Mouse (Mus musculus) hindbrain, embryonic 13.5 days (tissue): ENCODE measurements around the gene Actrt3. TPM values are rescaled to one million over a fixed set of nuclear protein-coding genes. Genes with fewer than 3 reads are reported as not detected.
"Not testable (repeated sequence)": the region's sequence is repeated elsewhere in the genome, so short reads cannot be mapped to it uniquely, and the experiment has no call there.

Experiments
- ATAC-seq: fragments of 200-750 bp; cut with Nextera tagmentation; 2 replicates; pipeline ENCODE4 v1.8.0; 2017; ENCODE audit warnings: moderate TSS enrichment; ENCODE audit not compliant: low FRiP score
- H3K27ac ChIP-seq: fragments of 300-500 bp; sonication (generic); 2 replicates; pipeline ENCODE4 v1.5.1; 2015; ENCODE audit warnings: inconsistent platforms, mild to moderate bottlenecking, moderate library complexity
- H3K27me3 ChIP-seq: fragments of 300-500 bp; sonication (generic); 2 replicates; pipeline ENCODE4 v1.6.1; 2015; ENCODE audit warnings: mild to moderate bottlenecking, inconsistent platforms
- H3K36me3 ChIP-seq: fragments of 300-500 bp; sonication (generic); 2 replicates; pipeline ENCODE4 v1.6.1; 2015; ENCODE audit warnings: mild to moderate bottlenecking, inconsistent platforms
- H3K4me1 ChIP-seq: fragments of 300-500 bp; sonication (generic); replicated peaks from 2 replicates; pipeline ENCODE4 v1.6.1; 2015; ENCODE audit warnings: inconsistent platforms
- H3K4me2 ChIP-seq: fragments of 300-500 bp; sonication (generic); 2 replicates; pipeline ENCODE4 v1.6.1; 2015; ENCODE audit warnings: inconsistent platforms, mild to moderate bottlenecking, moderate library complexity
- H3K4me3 ChIP-seq: fragments of 300-500 bp; sonication (generic); 2 replicates; pipeline ENCODE4 v1.5.1; 2015; ENCODE audit warnings: mild to moderate bottlenecking, inconsistent platforms
- H3K9ac ChIP-seq: fragments of 300-500 bp; sonication (generic); 2 replicates; pipeline ENCODE4 v1.6.1; 2015; ENCODE audit warnings: mild to moderate bottlenecking, inconsistent platforms
- H3K9me3 ChIP-seq: fragments of 300-500 bp; sonication (generic); 2 replicates; pipeline ENCODE4 v1.6.1; 2016; ENCODE audit warnings: inconsistent platforms
- WGBS: fragments of 180-500 bp; shearing (Covaris S2); methylation state at CpG from one replicate; pipeline ENCODE4 v1.1.7; 2015; 5-methylcytosine and 5-hydroxymethylcytosine counted together
- polyA plus RNA-seq: library from polyadenylated mRNA; unstranded; fragments of >200 nt; fragmentation: Nextera tagmentation; extraction: Ambion mirVana; gene quantifications from 2 replicates; pipeline ENCODE4 v1.2.1, GENCODE M21; 2015

Actrt3 gene
- polyA plus RNA-seq, 1 experiment from 2014 or later = 0.25 TPM

GRCm38 (mm10) chr3:30602065-30602739 lies 2.5 kb upstream of the Actrt3 start, which contains the start of gene Mynn:
TSS of gene Mynn (plus strand) at chr3:30602065.
- H3K4me2 ChIP-seq = peak within 1 kb of the TSS; percentile 76
- peak within 1 kb of the TSS; percentile 84 for H3K9ac ChIP-seq
- peak within 1 kb of the TSS; percentile 97 for H3K27ac ChIP-seq
- no peaks in the 10 kb centered on the region for H3K9me3 ChIP-seq
- ATAC-seq = peak; percentile 96
- H3K36me3 ChIP-seq = peaks cover 20% of the 10 kb centered on the region
- H3K4me3 ChIP-seq = peak within 1 kb of the TSS; percentile 92
- H3K27me3 ChIP-seq = peaks cover 13% of the 10 kb centered on the region
- under 1% methylated on average over 40 of the region's 40 CpGs for WGBS
- peaks cover 36% of the 10 kb centered on the region for H3K4me1 ChIP-seq

- Histone ChIP-seq H3K27ac (peak overlapping the region; percentile 97), H3K27me3 (peaks cover 17% of the 10 kb centered on the region), H3K36me3 (peaks cover 17% of the 10 kb centered on the region), H3K4me3 (peak overlapping the region; percentile 92), H3K4me1 (peaks cover 36% of the 10 kb centered on the region), H3K9ac (peak overlapping the region; percentile 84), H3K4me2 (peak overlapping the region; percentile 76), H3K9me3 (no peaks in the 10 kb centered on the region)
- 2% methylated on average over 13 of the region's 13 CpGs for WGBS
- ATAC-seq = no peak
These were observed 1.9 kb upstream of the Actrt3 start for GRCm38 (mm10) chr3:30601610-30602064.

GRCm38 (mm10) chr3:30601175-30601574 lies 1.4 kb upstream of the Actrt3 start:
- under 1% methylated on average over 17 of the region's 17 CpGs for WGBS
- Histone ChIP-seq H3K4me1 (peaks cover 33% of the 10 kb centered on the region), H3K9me3 (no peaks in the 10 kb centered on the region), H3K4me2 (peak overlapping the region; percentile 76), H3K36me3 (peaks cover 13% of the 10 kb centered on the region), H3K27me3 (peaks cover 21% of the 10 kb centered on the region), H3K4me3 (peak overlapping the region; percentile 92), H3K9ac (no peak overlapping the region), H3K27ac (peak overlapping the region; percentile 74)
- ATAC-seq = peak; percentile 12; the same call in 1 of the 2 replicates

- H3K4me2 ChIP-seq = peak overlapping the region; percentile 76
- H3K36me3 ChIP-seq = peaks cover 10% of the 10 kb centered on the region
- ATAC-seq = no peak
- peaks cover 21% of the 10 kb centered on the region for H3K27me3 ChIP-seq
- 0% methylated on average over 14 of the region's 14 CpGs for WGBS
- no peaks in the 10 kb centered on the region for H3K9me3 ChIP-seq
- peak overlapping the region; percentile 56 for H3K9ac ChIP-seq
- H3K4me1 ChIP-seq = peaks cover 37% of the 10 kb centered on the region
- H3K4me3 ChIP-seq = peak overlapping the region; percentile 92
- H3K27ac ChIP-seq = peak overlapping the region; percentile 61
These were observed 978 bp upstream of the Actrt3 start for GRCm38 (mm10) chr3:30600717-30601116.

GRCm38 (mm10) chr3:30597271-30597670 lies 2.5 kb downstream of the Actrt3 start:
- H3K27me3 ChIP-seq = peaks cover 21% of the 10 kb centered on the region
- H3K4me2 ChIP-seq = no peak overlapping the region
- no peak overlapping the region for H3K27ac ChIP-seq
- 88% methylated on average over 7 of the region's 7 CpGs for WGBS
- no peak overlapping the region for H3K4me3 ChIP-seq
- H3K9me3 ChIP-seq = no peaks in the 10 kb centered on the region
- H3K4me1 ChIP-seq = peaks cover 15% of the 10 kb centered on the region
- H3K9ac ChIP-seq = no peak overlapping the region
- H3K36me3 ChIP-seq = no peaks in the 10 kb centered on the region
- no peak for ATAC-seq

DNA sequence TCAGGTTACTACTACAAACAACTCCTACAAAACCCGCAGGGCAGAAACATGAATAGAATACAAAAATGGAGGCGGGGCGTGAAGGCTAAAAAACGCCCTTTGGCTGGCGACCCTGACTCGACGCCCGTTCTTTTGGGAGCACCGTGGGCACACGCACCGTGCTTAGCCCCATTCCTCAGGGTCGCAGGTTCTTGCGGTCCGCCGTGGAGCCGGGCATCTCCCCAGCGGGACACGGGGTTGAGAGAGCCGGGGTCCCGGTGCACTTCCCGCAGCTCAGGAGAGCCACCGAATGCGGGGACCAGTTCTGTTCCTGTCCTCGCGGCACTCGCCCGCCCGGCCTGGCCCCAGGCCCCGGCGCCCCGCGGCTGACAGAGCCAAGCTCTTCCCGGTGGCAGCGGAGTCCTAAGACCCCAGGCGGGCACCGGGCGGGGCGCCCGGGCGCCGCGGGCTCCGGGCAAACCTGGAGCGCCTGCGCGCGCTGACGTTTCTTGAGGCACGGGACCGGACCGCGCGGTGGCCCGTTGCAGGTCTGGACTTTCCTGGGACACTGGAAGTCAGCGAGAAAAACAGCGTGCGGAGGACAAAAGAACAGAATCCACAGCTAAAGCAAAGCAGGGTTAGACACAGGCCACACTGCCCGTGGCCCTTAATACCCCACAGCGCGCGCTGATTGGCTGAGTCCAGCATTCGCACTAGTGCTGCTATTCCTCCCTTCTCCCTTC lies 4.5 kb downstream of the Actrt3 start:
- Histone ChIP-seq H3K9ac (peak overlapping the region; percentile 88), H3K9me3 (no peaks in the 10 kb centered on the region), H3K4me2 (peak overlapping the region; percentile 67), H3K36me3 (no peaks in the 10 kb centered on the region), H3K4me1 (peaks cover 15% of the 10 kb centered on the region), H3K27me3 (peaks cover 21% of the 10 kb centered on the region), H3K4me3 (peak overlapping the region; percentile 75), H3K27ac (peak overlapping the region; percentile 84)
- peak; percentile 77 for ATAC-seq
- WGBS = under 1% methylated on average over 53 of the region's 62 CpGs

DNA sequence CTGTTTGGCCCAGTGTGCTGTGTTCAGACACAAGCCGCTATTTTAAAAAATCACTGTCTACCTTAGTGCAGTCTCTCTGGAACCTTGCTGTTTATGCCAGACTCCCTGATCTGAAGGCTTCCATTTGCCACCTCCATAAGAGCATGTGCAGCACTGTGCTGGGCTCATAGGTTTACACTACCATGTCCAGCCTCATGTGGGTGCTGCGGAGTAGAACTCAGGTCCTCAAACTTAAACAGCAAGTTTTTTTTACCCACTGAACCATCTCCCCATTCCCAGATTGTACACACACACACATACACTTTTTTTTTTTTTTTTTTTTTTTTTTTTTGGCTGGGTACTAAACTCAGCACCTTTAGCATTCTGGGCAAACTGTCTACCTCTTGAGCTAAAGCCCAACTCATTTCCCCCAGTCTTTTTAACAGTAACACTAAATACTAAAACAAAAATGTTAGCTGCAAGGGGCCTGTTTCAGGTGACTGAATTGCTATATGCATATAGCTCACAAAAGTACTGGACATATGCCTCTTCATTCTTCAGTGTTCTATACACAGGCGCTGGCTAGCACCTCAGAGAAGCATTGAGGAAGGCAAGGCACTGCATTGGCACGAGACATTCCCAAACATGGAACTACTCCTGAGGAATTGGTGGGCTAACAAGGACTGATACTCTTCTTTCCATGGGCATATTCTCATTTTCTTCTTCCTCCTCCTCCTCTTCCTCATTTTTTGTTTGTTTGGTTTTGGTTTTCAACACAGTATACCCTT lies 5.8 kb downstream of the Actrt3 start:
- ATAC-seq = no peak
- H3K9me3 ChIP-seq = no peaks in the 10 kb centered on the region
- peaks cover 21% of the 10 kb centered on the region for H3K27me3 ChIP-seq
- no peak overlapping the region for H3K9ac ChIP-seq
- no peak overlapping the region for H3K4me3 ChIP-seq
- peaks cover 5% of the 10 kb centered on the region; the same call in 1 of the 2 replicates for H3K4me1 ChIP-seq
- no peaks in the 10 kb centered on the region for H3K36me3 ChIP-seq
- no peak overlapping the region for H3K27ac ChIP-seq
- 83% methylated on average over 4 of the region's 4 CpGs for WGBS
- H3K4me2 ChIP-seq = no peak overlapping the region

DNA sequence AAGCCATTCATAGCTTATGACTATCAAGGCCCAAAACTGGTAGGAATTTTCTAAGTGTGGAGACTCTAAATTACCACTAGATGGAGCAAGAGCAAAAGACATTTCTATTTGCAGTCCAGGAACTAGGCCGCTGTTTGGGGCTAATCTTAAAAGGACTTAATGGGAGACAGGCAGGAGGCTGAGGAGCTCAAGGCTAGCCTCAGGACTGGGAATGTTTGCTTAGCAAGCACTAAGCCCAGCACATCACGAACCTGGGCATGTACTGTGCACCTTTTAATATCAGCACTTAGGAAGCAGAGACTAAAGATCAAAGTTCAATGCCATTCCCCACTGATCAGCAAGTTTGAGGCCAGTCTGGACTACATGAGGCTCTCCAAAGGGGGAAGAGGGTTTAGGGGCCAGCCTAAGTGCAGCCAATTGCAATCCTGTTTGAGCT lies 7.3 kb downstream of the Actrt3 start:
- H3K4me3 ChIP-seq = no peak overlapping the region
- WGBS = 0% methylated on average over 2 of the region's 2 CpGs
- peaks cover 10% of the 10 kb centered on the region; the same call in 1 of the 2 replicates for H3K27me3 ChIP-seq
- no peak overlapping the region for H3K9ac ChIP-seq
- peaks cover 5% of the 10 kb centered on the region; the same call in 1 of the 2 replicates for H3K4me1 ChIP-seq
- H3K9me3 ChIP-seq = no peaks in the 10 kb centered on the region
- H3K27ac ChIP-seq = no peak overlapping the region
- no peak for ATAC-seq
- H3K4me2 ChIP-seq = no peak overlapping the region
- H3K36me3 ChIP-seq = no peaks in the 10 kb centered on the region

DNA sequence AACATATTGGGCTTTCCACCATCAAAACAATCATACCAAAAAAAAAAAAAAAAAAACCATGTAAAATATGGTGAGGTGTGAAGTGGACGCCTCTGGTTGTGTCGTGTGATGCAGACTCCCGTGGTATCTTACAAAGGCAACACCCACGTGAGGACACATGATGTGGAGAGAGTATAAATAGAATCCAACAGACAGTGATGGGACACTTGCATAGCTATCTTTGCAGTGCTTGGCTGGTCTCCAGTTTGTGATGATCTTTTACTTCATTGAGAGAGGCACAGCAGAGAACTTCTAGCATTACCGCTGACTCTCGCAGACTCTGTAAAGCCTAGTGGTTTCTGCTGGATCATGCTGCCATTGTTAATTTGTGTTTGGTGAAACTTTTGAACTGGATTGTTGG lies 10.9 kb downstream of the Actrt3 start:
- H3K4me2 ChIP-seq = no peak overlapping the region
- 84% methylated on average over 6 of the region's 6 CpGs for WGBS

DNA sequence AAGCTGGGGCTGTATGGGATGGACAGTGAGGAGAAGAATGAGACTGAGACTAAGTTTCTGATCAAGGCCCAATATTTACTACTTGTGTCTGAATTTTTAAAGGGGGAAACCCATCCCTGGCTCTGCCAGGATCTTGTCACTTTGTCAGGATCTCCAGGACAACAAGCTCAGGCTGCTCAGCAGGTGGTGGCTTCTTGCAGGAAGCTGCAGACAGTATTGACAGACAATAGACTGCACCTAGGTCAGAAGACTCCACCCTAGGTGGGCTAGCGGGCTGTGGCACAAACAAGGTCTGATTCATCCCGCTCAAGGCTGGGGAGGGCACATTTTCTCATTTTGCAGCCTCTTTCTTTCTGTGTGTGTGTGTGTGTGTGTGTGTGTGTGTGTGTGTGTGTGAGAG lies 26.2 kb downstream of the Actrt3 start:
- no peaks in the 10 kb centered on the region for H3K27me3 ChIP-seq
- no peak overlapping the region for H3K27ac ChIP-seq
- ATAC-seq = no peak
- no peak overlapping the region for H3K4me2 ChIP-seq
- H3K4me1 ChIP-seq = no peaks in the 10 kb centered on the region
- WGBS = 16% methylated on average over 2 of the region's 2 CpGs
- H3K9me3 ChIP-seq = no peaks in the 10 kb centered on the region
- no peaks in the 10 kb centered on the region for H3K36me3 ChIP-seq
- H3K4me3 ChIP-seq = no peak overlapping the region
- no peak overlapping the region for H3K9ac ChIP-seq

More for the DNA sequence above, 10.9 kb downstream of the Actrt3 start:
- no peaks in the 10 kb centered on the region for H3K36me3 ChIP-seq
- no peak overlapping the region for H3K4me3 ChIP-seq
- H3K4me1 ChIP-seq = no peaks in the 10 kb centered on the region
- H3K27me3 ChIP-seq = no peaks in the 10 kb centered on the region
- no peak for ATAC-seq
- no peak overlapping the region for H3K27ac ChIP-seq
- H3K9me3 ChIP-seq = 0 out of 2 replicates have a peak, but pooled peaks cover 2% of the 10 kb centered on the region
- H3K9ac ChIP-seq = no peak overlapping the region

GRCm38 (mm10) chr3:30566333-30566732 lies 33.4 kb downstream of the Actrt3 start:
- not testable (repeated sequence) for H3K27ac ChIP-seq, H3K9ac ChIP-seq, H3K9me3 ChIP-seq, H3K27me3 ChIP-seq, H3K4me2 ChIP-seq, H3K36me3 ChIP-seq, ATAC-seq, H3K4me1 ChIP-seq, H3K4me3 ChIP-seq
- 50% methylated on average over 1 of the region's 2 CpGs for WGBS
